Mouse (Mus musculus) small intestine, adult 2 months (tissue): ENCODE measurements at regions not wholly inside any gene's neighbourhood (a gene's known extent, or its start where the extent isn't known, plus 50 kb on each side); places are given as distances from the start of the nearest gene placed in this dataset.
A peak's percentile ranks its signal among the peaks of the same experiment; 100 is the strongest.

Experiments used
- H3K27ac ChIP-seq: fragments of 200-500 bp; 2 replicates; pipeline ENCODE4 v1.5.1; 2012; ENCODE audit warnings: low read depth, low read length, control low read depth, inconsistent platforms; ENCODE audit not compliant: insufficient read depth
- H3K27me3 ChIP-seq: fragments of 200-500 bp; 2 replicates; pipeline ENCODE4 v1.6.1; 2012; ENCODE audit warnings: mild to moderate bottlenecking, moderate library complexity, low read length, inconsistent platforms; ENCODE audit not compliant: control insufficient read depth, insufficient read depth
- H3K36me3 ChIP-seq: fragments of 200-500 bp; 2 replicates; pipeline ENCODE4 v1.6.1; 2012; ENCODE audit warnings: mild to moderate bottlenecking, low read length, control low read depth, inconsistent platforms; ENCODE audit not compliant: control insufficient read depth, insufficient read depth
- H3K4me1 ChIP-seq: fragments of 200-500 bp; 2 replicates; pipeline ENCODE4 v1.6.1; 2012; ENCODE audit warnings: low read length, inconsistent platforms, mixed read lengths; ENCODE audit not compliant: control insufficient read depth, insufficient read depth, insufficient read length
- H3K4me3 ChIP-seq: fragments of 200-500 bp; 2 replicates; pipeline ENCODE4 v1.5.1; 2012; ENCODE audit warnings: low read depth, mild to moderate bottlenecking, control low read depth, inconsistent platforms, low read length, moderate library complexity
- CTCF ChIP-seq: fragments of 200-500 bp; IDR thresholded peaks from 2 replicates; pipeline ENCODE4 v1.5.1; 2012; ENCODE audit warnings: low read depth, mild to moderate bottlenecking, control low read depth, inconsistent platforms, low read length, moderate library complexity, mixed read lengths; ENCODE audit not compliant: insufficient replicate concordance, insufficient read length; ENCODE audit errors: extremely low read depth
- POLR2A ChIP-seq: fragments of 200-500 bp; IDR thresholded peaks from 2 replicates; pipeline ENCODE4 v1.6.1; 2012; ENCODE audit warnings: low read depth, mild to moderate bottlenecking, control low read depth, inconsistent platforms, low read length, moderate library complexity
- WGBS: fragments of 180-500 bp; shearing (Covaris S2); methylation state at CpG from one replicate; pipeline ENCODE4 v1.1.7; 2018; 5-methylcytosine and 5-hydroxymethylcytosine counted together

DNA sequence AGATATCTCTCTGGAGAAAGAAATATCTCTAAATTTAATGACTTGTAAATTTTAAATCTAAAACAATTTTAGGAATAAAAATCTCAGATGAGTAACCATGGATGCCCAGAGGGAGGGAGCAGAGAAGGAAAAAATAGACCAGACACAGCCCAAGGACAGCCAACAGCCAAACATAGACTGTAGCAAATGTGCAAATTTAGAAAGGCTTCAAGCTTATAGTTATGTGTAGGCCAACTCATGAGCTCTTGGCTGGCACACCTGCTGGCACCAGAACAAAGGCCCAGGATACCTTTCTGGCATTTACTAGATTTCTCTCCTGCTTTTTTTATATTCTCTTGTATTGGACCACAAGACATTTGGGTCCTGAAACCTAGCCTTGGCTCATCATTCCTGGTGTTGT is 90.3 kb upstream of the Armc3 start:
- H3K27ac ChIP-seq, result no peak overlapping the region
- no peak overlapping the region for H3K4me3 ChIP-seq
- TF ChIP-seq POLR2A (no peak), CTCF (no peak)
- H3K27me3 ChIP-seq, result no peaks in the 10 kb centered on the region
- no peaks in the 10 kb centered on the region for H3K36me3 ChIP-seq
- H3K4me1 ChIP-seq, result no peaks in the 10 kb centered on the region

DNA sequence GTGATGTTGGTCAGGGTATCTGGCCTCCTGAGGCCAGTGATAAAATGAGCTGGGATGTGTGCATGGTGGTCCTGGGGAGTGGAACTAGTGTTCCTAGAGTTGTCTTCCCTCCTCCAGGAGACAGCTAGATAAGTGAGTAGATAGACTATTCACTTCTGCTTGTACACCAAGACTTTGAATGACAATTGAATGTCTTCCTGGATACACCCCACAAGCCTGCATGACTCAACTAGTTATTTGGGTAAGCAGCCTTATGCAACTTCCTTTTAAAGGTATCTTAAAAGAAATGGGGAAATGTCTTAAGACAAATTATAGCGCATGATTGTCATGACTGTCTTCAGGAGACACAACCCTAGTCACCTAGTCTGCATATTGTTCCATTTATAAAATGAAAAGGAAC is 79.2 kb upstream of the Armc3 start:
- no peak overlapping the region for H3K27ac ChIP-seq
- no peaks in the 10 kb centered on the region for H3K36me3 ChIP-seq
- H3K27me3 ChIP-seq, result no peaks in the 10 kb centered on the region
- no peak overlapping the region for H3K4me3 ChIP-seq
- no peaks in the 10 kb centered on the region for H3K4me1 ChIP-seq
- TF ChIP-seq POLR2A (no peak), CTCF (no peak)
- WGBS, result 88% methylated on average over 1 of the region's 1 CpGs

DNA sequence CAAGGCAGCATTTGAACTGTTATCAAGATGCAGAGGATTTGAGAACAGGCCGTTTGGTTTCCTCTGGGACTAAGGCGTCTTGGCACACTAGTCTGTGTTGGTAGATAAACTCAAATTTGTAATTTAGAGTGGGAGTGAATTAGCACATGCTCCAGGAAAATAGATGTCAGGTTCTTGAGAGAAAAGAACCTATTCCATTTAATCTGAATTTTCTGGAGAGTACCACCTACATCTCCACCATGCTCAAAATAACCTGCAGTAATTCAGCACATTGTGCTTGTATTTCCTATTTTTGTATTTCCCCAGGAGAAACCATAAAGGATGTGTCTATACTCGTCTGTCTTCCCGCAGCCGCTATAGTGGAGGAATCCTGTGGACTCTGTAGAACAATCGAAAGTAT is 66.2 kb upstream of the Armc3 start:
- no peak for TF ChIP-seq CTCF
- TF ChIP-seq POLR2A, result no peak
- Histone ChIP-seq H3K27me3 (no peaks in the 10 kb centered on the region), H3K4me1 (no peaks in the 10 kb centered on the region), H3K4me3 (no peak overlapping the region), H3K27ac (no peak overlapping the region), H3K36me3 (no peaks in the 10 kb centered on the region)
- 76% methylated on average over 6 of the region's 6 CpGs for WGBS

DNA sequence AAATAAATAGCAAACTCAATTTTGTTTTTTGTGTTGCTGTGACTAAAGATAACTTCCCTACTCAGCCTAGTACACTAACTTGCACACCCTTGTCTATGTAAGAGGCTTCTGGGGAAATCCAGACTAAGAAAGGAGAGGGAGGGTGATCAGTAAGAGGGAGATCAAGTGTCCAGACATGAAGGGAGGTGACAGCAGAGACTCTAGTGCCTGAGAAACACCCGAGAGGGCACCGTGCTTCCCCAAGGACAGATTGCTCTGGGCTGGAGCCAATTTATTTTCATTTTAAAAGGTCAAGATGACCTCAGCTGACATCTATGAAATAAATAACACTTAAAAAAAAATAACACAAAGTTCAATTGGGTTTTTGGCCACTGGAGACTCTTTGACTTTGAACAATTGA is 56.5 kb upstream of the Armc3 start:
- Histone ChIP-seq H3K4me3 (no peak overlapping the region), H3K27ac (no peak overlapping the region), H3K4me1 (no peaks in the 10 kb centered on the region), H3K27me3 (no peaks in the 10 kb centered on the region), H3K36me3 (no peaks in the 10 kb centered on the region)
- TF ChIP-seq POLR2A (no peak), CTCF (no peak)
- 61% methylated on average over 2 of the region's 2 CpGs for WGBS

DNA sequence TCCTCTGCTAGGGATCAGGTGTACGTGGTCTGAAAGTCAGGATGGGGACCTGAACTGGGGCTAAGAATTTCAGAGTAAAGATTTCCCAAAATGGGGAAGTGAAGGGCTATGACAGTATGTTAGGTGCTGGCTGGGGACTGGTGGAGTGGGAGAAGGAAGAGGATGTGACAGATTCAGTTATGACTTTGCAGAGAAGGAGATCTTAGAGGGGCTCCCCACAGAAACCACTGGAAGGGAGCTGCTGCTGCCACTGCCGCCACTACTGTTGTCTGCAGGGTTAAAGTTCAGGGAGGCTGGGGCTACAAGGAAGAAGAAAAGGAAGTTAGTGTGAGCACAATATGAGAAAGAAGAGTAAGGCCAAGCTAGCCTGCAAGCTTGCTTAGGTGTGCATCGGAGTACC is 53.7 kb upstream of the Armc3 start:
- TF ChIP-seq POLR2A, result no peak
- no peak for TF ChIP-seq CTCF
- H3K4me3 ChIP-seq, result no peak overlapping the region
- no peak overlapping the region for H3K27ac ChIP-seq
- 52% methylated on average over 3 of the region's 3 CpGs for WGBS
- H3K36me3 ChIP-seq, result no peaks in the 10 kb centered on the region
- H3K27me3 ChIP-seq, result no peaks in the 10 kb centered on the region
- H3K4me1 ChIP-seq, result no peaks in the 10 kb centered on the region

DNA sequence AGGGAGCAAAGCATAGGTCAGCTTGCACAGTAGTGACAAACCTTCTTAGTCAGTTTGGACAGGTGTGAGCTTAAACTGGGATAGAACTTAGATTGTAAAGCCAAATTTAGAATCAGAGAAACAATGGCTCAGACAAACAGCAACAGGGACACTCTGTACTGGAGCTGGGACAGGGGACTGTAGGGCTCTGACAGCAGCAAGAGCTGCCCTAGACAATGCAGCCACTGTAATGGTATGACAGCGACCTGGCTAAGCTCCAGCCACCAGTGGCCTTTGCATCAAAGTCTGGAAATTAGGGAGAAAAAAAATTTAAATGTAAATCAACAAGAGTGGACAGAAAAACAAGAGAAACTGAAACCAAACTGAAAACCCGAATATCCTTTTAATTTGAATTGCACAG is 53.2 kb upstream of the Armc3 start:
- TF ChIP-seq CTCF (no peak), POLR2A (no peak)
- Histone ChIP-seq H3K27me3 (no peaks in the 10 kb centered on the region), H3K4me1 (no peaks in the 10 kb centered on the region), H3K36me3 (no peaks in the 10 kb centered on the region), H3K27ac (no peak overlapping the region), H3K4me3 (no peak overlapping the region)
- 43% methylated on average over 2 of the region's 2 CpGs for WGBS

DNA sequence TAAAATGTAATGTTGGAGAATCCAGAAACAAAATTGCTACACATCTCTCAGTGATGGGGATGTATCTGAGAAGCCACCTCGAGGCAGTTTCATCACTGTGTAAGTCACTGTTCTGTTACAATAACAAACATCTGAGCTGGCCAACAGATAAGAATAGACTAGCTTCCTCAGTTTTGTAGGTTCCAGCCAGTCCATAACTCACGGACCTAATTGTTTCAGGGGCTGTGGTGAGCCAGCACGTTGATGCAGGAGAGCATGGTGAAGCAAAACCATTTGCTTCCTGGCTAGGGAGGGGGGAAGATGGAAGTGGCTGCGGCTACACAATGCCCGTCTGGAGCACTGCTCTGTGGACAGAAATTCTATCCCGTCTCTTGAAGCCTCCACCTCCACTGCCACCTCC is 52.8 kb upstream of the Armc3 start:
- Histone ChIP-seq H3K36me3 (no peaks in the 10 kb centered on the region), H3K27ac (0 out of 2 replicates have a peak overlapping the region, but pooled peaks have one; percentile 14), H3K4me1 (no peaks in the 10 kb centered on the region), H3K27me3 (no peaks in the 10 kb centered on the region), H3K4me3 (no peak overlapping the region)
- 55% methylated on average over 6 of the region's 6 CpGs for WGBS
- TF ChIP-seq POLR2A (no peak), CTCF (no peak)

DNA sequence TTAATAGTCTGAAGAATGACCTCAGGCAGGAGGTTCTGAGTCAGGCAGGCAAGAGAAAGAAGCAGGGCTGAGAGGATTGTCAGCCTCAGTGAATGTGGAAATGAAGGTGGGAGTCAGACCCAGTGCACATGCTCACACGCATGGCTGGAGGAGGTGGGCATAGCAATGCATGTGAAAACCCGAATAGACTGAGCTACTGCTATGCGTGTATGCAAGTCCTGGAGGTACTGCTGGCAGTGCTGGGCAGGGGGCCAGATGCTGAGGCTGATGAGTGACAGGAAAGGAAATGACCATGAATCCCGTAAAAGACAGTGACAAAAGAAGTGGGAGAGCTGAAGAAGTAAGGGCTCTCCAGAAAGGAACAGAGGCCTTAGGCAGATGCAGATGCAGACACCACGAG is 50.3 kb upstream of the Armc3 start:
- Histone ChIP-seq H3K27me3 (no peaks in the 10 kb centered on the region), H3K4me1 (no peaks in the 10 kb centered on the region), H3K36me3 (no peaks in the 10 kb centered on the region), H3K27ac (no peak overlapping the region), H3K4me3 (no peak overlapping the region)
- WGBS, result 81% methylated on average over 5 of the region's 5 CpGs
- TF ChIP-seq POLR2A, result no peak
- TF ChIP-seq CTCF, result no peak
